Mouse (Mus musculus) heart, postnatal 4 days (tissue): Measurements from ENCODE around the gene Aldh5a1. TPM values are rescaled to one million over a fixed set of nuclear protein-coding genes. Genes with fewer than 3 reads are reported as not detected.
A peak's percentile ranks its signal among the peaks of the same experiment; 100 is the strongest.
"Not testable (repeated sequence)": the region's sequence is repeated elsewhere in the genome, so short reads cannot be mapped to it uniquely, and the experiment has no call there.

Experiments used
- DNase-seq: peaks from one replicate; pipeline ENCODE4 v3.0.0; 2021
- total RNA-seq, 2 experiments: library from RNA; stranded (reverse); gene quantifications; 2 replicates each; pipeline ENCODE4 v1.2.3; 2021

Aldh5a1 gene
- 10 to 100 TPM; 22.8 to 24.5 TPM for total RNA-seq

DNA sequence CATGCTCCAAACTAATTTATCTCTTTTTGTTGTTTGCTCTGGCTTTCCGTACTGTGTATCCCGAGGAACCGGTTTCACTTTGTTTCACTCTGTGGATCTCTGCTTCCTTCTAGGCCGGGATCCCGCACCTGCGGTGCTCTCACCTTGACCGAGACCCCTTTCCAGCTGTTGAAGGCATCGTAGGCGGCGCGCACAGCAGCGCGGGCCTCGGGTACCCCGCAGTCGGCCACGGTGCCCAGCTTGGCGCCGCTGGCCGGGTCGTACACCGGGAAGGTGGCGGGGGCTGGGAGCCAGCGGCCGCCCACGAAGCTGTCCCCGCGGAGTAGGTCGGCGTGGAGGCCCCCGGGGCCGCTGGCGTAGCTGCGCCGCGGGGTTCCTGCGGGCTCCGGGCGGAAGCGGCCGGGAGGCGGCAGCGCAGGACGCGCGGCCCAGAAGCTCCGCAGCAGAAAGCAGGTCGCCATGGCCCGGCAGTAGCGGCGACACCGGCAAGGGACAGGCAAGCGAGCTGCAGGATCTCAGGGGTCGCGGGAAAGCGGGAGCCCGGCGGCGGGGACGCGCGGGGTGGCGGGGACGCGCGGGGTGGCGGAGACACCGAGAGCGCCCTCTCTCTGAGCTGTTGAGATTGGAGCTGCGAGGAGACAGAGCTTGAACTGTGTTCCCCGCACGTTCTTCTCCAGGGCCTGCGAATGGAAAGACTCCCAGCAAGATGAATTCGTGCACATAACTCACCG lies at the start of gene Aldh5a1:
TSS of gene Aldh5a1 (minus strand) at position 554 of the 731 bp plus-strand sequence.
- DNase-seq: peak; percentile 83

DNA sequence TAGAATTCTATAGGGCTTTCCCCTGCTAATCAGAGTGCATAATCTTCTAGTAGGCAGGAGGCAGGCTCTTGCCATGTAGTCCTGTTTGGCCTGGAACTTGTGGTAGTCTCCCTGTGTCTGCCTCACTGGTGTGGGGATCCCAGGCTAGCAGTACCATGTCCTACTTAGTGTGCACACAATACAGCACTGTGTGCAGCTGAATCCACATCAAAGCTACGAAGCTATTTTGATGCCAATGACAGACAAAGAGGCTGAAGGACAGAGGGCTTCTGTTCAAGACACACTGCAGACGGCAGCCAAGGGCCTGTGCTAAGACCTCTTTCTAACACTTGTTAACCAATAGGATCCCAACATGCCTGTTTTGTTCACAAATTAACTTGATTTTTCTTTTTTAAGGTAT lies 48.0 kb upstream of the Aldh5a1 start:
- no peak for DNase-seq

DNA sequence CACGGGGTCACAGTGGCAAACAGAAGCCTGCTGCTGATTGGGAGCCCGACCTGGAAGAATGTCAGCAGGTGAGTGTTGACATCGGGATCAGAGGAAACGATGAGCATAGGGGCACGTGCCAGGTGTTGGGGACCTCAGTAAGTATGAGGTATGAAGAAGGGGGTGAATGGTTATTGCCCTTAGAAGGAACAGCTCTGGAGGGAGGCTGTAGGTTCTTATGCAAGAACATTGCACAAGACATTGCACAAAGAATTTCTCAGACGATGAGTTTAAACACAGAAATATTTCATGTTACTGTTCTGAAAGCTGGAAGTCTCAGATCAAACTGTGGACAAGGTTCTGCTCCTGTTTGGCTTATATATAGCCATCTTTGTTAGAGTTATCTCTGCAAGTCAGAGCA lies 43.6 kb upstream of the Aldh5a1 start:
- DNase-seq: no peak

DNA sequence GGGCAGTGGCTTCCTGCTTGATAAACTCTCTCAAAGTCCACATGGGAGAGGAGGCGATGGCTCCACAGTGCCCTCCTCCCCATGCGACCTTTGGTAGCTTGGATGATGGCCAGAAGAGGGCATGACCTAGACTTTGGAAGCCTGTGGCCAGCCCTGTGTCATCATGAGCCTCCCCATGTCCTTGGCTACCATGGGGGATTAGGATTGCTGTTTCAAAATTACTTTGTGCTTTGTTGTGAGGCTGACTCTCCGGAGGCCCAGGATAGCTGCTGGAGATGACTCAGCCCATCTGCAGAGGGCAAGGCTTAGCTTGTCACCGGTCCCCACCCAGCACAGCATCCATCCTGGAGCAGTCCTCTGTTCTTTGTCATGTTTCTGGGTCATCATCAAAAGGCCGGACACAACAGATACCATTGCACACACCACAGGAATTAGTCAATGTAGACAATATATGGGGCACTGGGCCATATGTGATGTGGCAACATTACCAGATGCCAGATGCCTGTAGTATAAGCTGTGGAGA lies 40.4 kb upstream of the Aldh5a1 start:
- no peak for DNase-seq

DNA sequence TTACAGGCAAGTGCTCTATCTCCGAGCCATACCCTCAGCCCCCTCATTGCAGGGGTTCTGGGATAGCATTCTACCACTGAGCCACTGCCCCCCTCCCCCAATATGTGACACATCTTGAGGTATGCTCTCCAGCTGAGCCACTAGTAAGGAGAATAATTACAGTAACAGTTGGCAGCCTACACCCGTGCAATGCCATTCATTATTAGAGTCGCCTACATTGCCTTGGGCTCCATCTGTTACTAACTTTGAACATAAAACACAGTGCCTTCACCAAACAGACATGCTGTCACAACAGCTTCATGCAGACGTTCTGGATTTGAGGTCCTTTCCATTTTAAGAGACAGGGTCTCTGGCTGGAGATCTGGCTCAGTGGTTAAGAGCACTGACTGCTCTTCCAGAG lies 38.9 kb upstream of the Aldh5a1 start:
- no peak for DNase-seq

DNA sequence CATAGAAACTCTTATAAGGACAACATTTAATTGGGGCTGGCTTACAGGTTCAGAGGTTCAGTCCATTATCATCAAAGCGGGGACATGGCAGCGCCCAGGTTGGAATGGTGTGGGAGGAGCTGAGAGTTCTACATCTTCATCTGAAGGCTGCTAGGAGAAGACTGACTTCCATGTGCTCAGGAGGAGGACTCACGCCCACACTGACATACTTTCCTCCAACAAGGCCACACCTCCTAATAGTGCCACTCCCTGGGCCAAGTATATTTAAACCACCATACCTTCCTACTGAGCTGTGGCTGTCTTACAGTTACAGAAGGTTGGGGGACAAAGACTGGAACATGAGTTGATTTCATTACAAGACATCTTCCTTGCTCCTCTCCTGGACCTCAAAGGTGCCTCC lies 34.3 kb upstream of the Aldh5a1 start:
- DNase-seq: not testable (repeated sequence)

DNA sequence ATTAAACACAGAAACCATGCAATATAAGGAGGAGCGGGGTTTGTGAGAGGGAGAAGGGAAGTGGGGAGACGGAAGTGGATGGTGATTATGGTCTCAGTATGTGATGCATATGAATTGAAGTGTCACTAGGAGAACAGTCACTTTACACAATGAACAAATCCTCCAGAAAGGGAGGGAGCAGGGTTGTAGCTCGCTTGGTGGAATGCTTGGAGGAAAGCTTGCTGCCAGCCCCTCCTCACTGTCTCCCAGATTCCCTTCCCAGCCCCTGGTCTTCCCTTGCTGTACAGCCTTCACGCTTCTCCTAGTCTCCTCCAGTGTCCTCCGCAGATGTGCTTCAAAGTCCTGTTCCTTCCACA lies 28.4 kb upstream of the Aldh5a1 start:
- DNase-seq: no peak

DNA sequence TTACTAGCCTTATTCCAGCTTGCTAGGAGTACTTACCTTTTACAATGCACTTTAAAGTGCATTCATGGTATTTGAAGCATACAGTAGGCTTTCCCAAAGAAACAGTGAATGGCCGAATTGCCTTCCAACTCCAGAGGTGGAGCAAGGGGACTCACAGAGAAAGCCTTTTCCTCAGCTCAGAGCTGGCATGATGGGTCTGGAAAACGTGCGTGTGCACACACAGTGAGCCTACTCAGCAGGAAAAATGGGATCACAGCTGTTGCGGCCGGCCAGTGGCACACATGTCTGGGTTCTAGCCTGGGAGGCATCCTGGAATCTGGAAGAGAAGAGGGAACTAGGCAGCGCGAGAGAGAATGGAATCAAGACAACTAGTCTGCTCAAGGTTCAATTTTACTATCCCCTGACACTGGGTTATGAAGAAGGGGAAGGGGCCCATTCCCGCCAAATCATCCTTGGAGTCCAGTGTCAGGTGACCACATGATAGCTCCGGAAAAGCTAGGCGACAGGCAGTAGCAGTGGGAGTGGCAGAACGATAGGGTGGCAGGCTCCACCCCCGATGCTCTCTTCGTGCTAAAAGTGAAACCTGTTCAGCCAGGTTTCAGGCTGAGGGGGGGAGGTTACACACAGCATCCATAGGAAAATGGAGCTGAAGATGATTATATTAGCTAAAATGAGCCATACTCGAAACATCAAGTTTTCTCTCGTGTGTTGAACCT lies 27.8 kb upstream of the Aldh5a1 start:
- no peak for DNase-seq

DNA sequence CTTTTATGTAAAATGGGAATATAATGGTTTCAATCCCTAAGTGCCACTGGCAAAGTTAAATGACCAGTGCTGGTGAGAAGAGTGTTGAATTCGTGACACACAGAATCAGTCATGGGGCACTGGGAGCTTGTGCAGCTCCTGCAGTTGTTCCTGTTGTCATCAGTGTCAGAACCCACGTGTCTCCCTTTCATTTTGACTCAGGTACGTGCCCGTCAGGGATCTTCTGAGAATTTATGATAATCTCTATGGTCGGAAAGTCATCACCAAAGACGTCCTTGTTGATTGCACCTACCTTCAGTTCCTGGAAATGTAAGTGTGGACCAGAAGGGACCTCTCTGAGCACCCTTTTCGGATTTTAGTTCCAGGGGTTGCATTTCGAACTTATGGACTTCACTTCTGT lies 24.7 kb upstream of the Aldh5a1 start:
- DNase-seq: no peak

DNA sequence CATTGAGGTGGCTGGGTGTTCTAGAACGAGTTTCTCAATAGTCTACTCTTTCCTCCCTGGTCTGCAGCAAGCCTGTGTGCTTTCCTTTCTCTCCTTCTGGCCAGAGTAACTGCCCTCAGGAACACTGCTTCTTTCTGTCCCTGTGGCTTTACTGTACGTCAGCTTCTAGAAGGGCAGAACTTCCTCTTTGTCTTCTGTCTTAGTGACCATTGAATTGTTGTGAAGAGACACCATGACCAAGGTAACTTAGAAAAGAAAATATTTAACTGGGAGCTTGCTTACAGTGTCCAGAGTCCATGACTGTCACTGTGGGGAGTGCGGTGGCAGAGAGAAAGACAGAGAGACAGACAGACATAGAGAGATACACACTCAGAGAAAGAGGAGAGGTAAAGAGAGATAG lies 22.6 kb upstream of the Aldh5a1 start:
- DNase-seq: no peak

DNA sequence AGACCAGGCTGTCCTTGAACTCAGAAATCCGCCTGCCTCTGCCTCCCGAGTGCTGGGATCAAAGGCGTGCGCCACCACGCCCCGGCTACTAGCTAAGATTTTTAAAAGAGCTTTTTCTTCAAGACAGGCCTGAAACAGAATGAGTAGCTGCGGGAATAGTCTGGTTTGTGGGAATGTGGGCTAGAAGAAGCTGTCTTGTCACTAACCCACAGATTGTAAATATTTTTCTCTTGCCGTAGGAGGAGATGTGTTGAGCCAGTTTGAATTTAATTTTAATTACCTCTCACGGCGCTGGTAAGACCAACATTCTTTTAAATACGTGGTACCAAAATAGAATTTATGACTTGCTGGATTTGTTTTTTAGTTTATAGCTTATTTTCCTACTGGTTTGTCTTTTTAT lies 21.2 kb upstream of the Aldh5a1 start:
- no peak for DNase-seq

DNA sequence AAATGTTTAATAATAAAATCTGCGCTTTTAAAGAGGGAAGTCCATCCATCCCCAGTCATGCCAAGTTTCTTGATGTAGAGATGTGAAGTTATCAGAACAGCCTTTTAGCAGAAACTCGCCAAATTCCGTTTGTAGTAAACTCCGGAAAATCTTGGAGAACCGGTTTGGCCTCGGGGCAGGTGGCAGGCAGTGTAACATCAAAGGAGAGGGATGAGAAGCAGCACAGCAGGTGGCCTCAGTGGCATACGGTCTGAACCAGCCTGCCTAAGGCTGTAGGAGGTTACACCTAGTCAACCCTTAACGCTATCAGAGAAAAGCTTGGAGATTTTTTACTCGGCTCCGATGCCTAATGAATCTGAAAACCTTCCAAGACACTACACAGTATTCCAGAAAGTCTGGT lies 18.0 kb upstream of the Aldh5a1 start:
- no peak for DNase-seq

DNA sequence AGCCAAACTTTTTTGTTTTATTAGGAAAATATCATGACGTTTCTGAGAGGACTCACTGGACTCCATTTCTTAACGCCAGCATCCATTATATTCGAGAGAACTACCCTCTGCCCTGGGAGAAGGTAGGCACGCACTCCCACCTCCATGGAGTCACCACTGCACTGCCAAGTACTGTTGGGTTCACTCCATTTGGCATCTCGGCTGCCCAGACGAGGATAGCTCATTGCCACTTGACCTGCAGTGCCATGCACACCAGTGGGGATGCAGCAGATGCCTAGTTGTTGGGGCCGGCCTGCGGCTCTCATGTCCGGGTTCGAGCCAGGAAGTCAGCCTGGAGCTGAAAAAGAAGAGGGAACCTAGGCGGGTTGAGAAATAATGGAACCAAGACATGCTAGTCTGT lies 17.6 kb upstream of the Aldh5a1 start:
- DNase-seq: no peak

DNA sequence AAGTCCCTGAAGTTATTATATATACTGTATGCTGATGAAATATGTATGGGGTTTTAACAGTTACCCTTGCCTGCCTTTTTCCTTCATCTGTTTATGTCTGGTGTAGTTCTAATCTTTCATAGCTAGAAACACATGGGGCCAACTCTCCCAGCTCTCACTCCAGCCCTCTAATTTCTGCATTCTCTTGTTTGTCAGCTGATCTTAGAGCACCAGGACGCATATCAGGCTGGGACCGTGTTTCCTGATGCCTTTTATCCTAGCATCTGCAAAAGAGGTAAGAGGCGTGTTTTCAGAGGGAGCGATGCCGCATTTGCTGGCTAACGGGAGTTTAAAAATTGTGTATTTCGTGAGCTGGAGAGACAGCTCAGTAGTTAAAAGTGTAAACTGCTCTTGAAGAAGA lies 15.2 kb upstream of the Aldh5a1 start:
- DNase-seq: no peak

DNA sequence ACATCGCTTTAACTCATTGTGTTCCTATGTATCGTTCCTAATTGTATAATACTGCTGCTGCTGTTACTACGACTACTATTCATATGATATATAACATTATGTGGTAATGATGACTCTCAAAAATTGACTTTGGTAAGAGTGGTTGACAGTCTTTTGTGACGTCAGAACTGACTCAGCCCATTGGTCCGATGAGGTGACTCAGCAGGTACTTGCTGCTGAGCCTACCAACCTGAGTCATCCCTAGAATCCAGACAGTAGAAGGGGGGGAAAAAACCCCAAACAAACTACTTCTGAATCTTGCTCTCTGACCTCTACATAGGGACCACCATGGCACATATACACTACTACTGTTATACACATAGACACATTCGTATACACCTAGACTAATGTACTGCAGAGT lies 11.4 kb upstream of the Aldh5a1 start:
- DNase-seq: no peak

DNA sequence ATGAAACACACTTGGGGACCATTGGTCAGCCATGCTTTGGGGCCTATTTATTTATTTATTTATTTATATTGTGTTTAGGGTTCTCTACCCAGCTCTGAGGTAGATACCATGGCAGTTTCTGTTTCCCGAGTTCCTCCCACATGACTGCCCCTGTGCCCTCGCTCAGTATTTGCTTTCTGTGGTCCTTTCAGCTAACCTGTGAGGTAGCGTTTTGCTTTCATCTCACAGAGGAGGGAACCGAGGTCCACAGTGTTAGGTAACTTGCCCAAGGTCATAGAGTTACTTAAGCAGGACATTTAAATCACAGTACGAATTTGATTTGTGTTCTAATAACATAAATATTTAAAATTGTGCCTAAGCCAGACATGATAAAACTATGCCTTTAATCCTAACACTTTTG lies 9.7 kb upstream of the Aldh5a1 start:
- no peak for DNase-seq

DNA sequence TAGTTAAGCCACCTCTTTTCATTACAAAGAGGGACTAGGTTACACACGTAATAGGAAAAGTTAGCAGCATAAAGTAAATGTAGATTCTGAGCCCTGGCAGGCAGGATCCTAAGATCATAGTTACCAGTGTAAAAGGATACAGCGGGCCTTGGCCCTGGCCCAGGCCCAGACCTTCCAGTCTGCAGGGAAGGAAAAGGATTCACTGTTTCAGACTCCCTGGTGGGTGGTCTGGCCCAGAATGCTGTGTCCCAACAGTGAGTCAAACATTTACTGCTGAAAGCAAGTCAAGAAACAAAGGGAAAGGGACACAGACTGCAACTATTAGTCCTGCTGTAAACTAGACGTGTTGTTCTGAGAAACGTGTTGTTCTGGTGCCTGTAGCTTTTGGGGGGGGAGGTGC lies 8.1 kb upstream of the Aldh5a1 start:
- no peak for DNase-seq

DNA sequence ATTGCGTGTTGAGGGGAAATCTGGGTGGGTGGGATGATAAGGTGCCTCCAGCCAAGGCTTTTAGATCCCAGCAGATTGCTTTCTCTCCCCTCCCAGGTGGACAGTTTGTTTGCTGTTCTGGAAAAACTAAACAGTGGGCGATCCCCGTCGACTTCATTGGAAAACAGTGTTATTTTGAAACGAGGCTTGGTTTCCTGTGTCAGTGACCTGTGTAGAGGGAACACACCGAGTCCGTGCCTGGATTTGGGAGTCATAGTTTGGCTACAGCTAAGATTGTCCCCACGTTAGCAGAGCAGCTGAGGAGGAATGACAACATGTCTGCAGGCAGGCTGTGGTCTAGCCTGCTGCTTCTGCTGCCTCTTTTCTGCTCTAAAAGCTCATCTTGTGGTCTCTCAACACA lies 5.8 kb upstream of the Aldh5a1 start:
- no peak for DNase-seq

DNA sequence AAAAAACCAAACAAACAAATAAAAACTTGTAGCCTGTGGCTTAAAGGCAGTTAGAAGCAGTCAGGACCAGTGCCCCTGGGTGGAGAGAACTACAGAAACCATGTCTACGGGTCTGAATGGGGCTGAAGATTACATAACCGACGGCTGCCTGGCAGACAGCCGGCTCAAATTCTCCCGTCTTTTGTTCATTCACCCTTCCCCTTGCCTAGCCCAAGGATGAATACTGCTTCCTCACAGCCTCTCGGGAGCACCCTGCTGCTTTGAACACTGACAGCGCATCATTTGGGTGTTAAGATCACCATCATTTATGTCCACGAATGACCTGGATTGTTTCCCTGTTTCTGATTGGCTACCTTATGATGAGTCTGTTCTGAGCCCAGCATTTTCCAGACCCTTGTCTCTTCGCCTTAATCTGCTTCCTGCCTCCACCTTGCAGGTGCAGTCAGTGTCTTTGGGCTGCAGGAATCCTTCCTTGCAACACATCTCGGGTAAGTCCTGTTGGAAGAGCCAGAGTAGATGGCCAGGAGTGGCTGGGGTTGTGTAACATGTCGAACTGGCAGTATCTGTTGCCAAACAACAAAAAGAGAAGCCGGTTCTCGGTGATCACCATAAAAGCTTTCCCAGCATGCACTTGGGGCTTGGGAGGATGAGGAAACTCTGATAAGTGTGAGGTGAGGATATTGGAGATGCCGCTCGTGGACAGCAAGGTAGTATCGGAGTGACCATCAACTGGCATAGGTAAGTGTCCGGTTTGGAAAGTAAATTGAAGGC lies 5.2 kb upstream of the Aldh5a1 start, which contains the start of gene Gpld1:
TSS of gene Gpld1 (plus strand) at position 641 of the 771 bp plus-strand sequence.
- no peak for DNase-seq

DNA sequence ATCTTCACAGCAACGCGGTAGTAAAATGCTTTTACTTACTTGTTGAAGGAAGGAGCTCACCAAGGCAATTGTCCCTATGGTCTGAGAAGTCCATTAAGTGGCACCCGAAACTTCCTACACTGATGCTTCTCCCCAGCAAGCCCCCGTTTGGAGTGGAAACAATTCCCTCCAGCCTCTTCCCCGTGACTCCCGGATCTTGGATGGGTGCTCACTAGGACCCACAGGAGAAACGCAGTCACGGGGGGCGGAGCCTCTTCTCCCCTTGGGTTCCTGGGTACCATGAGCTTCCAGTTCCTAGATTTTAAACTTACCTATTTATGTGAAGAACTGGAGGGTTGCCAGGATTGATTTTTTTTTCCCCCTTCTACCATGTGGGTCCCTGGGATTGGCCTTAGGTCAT lies 2.0 kb upstream of the Aldh5a1 start:
- no peak for DNase-seq

DNA sequence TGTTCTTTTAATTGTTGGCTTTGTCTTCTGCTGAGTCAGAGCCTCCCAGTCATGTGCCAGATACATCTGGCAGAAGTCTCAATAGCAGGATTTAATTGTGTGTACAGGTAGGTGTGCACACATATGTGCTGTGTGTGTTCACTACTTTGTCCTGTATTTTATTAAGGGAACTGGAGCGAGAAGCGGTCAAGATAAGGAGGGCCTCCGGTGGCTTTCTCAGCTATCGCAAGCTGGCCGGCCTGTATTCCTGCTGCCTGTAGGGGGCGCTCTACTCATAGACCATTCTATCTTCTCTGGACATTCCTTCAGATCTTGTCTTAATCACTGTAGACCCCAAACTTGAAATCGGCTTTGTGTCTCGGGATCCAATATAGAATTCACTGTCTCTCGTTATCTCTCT lies 1.2 kb upstream of the Aldh5a1 start:
- DNase-seq: peak; percentile 80

DNA sequence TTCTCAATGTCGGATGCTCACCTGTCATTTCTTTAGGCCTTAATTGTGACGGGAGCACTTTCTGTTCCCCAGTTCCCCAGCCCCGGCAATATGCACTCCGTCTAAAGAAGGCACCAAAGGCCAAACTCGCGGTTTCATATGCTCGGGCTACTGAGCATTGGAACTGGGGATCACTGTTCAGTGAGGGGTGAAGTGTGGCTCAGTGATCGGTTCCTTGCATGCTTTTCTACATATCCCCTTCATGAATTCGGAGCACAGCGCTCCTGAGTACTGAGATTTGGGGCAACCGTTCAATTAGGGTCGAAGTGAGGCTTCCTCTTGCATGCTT lies 342 bp upstream of the Aldh5a1 start:
- DNase-seq: no peak

DNA sequence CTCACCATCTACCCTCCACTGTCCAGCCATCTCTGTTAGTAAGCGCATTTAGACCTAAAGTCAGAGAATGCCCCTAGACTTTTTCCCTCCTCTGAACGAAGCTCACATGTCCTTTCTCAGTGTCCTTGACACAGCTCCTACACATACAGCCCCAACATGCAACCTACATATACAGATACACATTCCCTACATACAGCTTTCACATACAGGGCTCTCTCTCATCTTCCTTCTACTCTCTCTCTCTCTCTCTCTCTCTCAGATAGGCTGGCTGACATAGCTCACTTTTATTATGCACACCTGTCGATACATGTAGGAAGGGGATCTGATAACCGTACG lies 721 bp downstream of the Aldh5a1 start:
- DNase-seq: no peak

DNA sequence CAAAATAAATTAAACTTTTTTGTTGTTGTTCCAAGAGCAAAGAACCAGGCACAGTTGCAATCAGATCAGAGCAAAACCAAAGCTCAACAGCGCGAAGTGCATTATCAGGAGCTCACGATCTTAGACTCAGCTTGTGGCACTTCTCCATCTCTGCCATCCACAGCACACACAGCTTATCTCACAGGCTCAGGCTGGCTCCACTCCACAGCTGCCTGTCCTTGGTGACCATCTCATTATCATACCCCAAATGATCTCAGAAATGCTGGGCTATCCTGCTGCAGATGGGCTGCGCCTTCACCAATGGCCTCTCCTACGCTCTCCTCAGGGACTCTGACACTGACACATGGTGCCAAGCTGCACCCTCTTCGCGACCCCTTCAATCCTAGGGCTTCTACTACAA lies 4.3 kb downstream of the Aldh5a1 start:
- no peak for DNase-seq
